Mouse (Mus musculus): ENCODE results near the gene Ikzf3.

The Ikzf3 gene

GRCm38 (mm10) chr11:98473916-98474479, 71.8 kb downstream of the Ikzf3 start:
- DNase-seq (ENCODE audit: low read depth), result no peak

GRCm38 (mm10) chr11:98472696-98473095, 73.1 kb downstream of the Ikzf3 start:
- no peak for DNase-seq (ENCODE audit: low read depth)

DNA sequence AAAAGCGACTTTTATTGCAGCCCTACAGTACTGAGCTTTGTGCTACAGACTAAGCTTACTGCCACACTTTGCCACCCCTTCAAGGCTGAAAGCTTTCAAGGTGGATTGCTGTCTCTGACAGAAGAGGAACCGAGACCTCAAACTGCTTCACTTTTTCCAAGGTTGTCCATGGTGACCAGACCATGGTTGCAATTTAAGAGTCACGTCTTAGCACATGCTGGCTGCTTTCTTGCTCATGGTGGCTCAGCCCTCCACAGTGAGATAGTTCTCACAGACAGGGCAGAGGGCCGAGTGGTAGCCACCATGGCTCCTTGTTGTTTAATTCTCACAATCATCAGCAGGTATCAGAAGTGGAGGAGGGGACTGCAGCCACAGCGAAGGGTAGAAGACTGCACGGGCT, 75.0 kb downstream of the Ikzf3 start:
- no peak for DNase-seq (ENCODE audit: low read depth)

DNA sequence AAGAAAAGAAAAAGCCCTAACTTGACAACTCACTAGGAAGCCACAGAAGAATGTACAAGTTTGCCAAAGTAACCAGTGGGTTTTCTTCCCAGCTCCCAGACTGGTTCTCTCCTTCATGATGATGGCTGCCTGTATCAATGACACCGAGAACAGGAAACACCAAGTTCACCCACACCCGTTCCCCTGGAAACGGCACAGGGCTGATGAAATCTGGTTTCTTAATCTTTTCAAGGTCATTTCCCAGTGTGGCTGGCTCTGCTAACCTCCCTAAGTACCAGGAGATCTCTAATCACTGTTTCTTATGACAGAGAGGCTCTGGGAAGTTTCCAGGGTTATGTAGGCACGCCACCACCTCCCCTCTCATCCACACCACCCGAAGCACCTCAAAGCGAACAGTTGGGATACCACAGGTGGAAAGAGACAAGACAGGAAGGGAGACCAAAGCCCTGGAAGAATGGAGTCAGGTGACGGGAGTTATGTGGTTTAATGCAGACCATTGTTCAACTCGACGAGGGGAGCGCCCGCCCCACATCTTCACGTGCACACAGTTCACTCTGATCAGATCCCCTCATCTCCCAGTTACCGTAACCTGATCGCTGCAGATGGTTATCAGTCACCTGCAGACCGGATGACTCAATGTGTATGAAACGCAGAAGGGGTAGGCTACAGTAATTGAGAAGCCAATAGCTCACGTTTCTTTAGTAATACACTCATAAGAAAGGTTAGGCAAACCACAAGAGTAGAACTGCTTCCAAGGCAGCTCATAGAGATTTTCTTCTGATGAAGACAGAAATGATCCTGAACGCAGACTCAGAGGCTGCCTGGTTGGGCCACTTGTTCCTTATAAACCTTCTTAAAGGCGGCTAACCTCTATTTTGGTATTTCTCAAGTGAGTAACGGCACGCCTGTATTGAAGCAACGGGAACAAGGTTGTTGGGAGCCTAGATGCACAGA, 75.8 kb downstream of the Ikzf3 start:
- no peak for DNase-seq (ENCODE audit: low read depth)

- DNase-seq (ENCODE audit: low read depth), result no peak
These were observed 81.3 kb downstream of the Ikzf3 start for GRCm38 (mm10) chr11:98464516-98464915.

DNA sequence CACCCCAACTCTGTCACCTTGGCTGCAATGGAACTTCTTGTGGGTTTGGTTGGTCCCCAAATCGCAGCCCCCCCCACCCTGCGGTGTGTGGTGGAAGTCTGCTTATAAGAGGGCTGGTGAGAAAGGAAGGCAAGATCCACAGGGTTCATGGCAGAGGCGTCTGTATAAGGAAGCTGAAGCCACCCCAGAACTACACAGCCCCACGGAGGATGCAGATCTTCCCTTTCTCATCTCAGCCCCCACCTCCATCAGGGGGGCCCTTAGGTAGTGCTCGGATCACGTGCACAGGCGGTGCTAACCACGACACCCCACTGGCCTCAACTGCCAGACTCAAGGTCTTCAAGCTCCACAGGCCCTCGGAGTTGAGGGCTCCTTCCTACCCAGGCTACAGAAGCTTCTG, 81.9 kb downstream of the Ikzf3 start:
- no peak for DNase-seq (ENCODE audit: low read depth)

- DNase-seq (ENCODE audit: low read depth), result no peak
These were observed 83.6 kb downstream of the Ikzf3 start for GRCm38 (mm10) chr11:98462255-98462654.

DNA sequence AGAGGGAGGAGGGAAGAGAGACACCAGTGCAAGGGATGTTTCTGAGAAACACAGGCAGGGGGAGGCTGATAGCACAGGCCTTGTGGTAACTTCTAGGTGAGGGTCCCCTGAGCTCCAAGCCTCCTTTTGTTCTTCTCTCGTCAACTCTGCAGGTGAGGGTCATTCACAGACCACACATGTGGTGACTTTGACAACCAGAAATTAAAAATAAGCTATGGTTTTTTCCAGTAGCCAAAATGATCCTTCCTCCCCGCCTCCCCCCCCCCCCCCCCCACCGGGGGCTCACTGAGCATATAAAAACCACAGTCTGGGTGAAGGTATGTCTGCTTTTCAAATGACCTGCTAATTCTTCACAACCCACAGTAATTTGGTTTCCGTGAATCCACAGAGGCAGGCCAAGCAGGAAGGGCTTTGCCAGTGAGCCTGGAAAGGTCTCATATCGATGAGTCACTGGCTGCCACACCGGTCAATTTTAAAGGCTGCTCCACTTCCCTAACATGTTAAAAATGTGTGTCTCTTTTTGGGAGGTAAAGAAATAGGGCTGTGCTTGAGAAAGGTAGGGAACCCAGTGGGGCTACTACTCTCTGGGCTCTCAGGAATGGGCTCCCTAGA, 84.6 kb downstream of the Ikzf3 start:
- no peak for DNase-seq (ENCODE audit: low read depth)

GRCm38 (mm10) chr11:98459860-98460259, 86.0 kb downstream of the Ikzf3 start:
- DNase-seq (ENCODE audit: low read depth), result no peak

- DNase-seq (ENCODE audit: low read depth), result no peak
These were observed 86.6 kb downstream of the Ikzf3 start for GRCm38 (mm10) chr11:98459071-98459741.

DNA sequence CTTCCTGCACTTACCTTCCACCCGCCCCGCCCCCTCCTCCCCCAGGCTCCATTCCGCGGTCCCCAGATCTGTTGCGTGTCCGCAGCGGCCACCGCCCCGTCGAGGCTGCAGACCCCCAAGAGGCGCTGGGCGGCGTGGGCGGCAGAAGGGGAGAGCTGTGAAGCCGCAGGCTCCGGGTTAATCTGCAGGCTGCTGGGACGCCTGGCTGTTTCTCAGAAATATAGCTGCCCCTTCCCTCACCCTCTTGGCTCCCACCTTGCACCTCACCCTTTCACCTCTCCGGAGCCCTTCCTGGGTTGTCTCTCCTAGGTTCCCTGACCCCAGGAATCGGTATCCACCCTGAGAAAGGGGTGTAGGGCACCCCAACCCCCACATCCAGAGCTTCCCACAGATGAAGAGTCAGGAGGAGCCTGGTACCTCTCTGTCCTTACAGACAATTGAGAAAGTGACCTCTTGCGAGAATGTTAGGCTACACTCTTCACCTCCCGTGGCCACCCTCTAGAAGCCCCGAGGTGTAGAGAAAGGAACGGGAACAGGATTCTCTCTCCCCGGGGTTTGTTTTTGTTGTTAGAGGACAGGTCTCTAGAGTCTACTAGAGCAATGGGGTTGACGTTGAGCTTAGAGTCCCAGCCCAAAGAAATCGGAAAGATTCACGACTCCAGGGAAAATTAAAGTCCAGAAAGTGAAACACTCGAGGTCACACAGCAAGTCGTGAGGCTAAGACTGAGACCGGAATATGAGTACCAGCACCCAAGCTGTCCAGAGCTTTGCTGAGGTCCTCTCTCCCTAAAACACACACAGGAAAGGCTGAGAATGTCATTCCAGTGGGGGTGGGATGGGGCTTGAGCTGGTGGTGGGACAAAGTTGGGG, 87.5 kb downstream of the Ikzf3 start:
- DNase-seq (ENCODE audit: low read depth), result no peak

DNA sequence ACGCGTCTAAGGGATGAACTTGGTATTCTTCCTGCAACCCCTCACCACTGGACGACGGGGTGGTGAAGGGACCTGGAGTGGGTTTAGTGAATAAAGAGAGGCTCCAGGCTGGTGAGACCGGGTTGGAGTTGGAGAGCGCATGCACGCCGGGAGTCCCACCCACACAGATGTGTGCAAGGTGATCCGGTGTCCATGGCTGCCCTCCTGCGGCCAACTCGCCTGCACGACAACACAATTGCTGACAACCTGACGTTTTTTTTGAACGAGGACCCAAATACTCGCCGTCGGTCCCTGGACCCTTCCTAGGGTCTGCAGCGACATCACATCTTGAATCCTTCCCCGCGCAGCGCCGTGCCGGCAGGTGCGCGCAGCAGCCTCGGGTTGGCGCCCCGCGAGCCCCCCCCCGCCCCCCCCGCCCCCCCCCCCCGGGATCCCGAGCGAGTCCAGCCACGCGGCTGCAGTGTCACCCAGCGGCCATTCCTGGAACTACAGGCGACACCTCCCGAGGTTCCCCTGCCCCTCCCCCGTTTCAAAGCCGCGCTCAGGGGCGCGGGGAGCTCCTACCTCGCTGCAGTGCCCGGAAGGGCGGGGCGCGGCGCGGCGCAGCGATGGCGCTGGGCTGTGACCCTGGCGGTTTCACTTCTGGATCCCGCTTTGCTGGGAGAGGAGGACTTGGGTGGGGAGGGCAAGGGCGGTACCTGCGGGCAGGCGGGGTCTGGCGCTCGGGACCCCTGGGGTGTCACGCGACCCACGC, 88.3 kb downstream of the Ikzf3 start:
- DNase-seq (ENCODE audit: low read depth), result peak; percentile 66

GRCm38 (mm10) chr11:98456945-98457344, 88.9 kb downstream of the Ikzf3 start:
- no peak for DNase-seq (ENCODE audit: low read depth)

GRCm38 (mm10) chr11:98456545-98456944, 89.3 kb downstream of the Ikzf3 start:
- DNase-seq (ENCODE audit: low read depth), result no peak

DNA sequence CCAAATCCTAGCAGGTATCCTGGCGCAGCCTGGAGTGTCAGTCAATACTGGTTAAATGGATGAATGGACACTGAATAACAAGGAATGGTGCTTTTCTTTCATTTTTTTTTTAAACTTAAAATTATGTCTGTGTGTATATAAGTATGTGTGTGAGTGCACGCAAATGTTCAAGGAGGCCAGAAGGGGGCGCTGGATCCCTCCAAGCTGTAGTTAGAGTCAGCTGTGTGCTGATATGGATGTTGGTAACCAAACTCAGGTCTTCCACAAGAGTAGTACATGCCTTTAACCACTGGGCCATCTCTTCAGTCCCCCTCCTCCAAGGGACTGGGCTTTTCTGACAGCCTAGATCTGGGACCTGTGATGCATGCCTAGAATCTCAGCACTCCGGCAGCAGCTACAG, 90.3 kb downstream of the Ikzf3 start:
- DNase-seq (ENCODE audit: low read depth), result no peak

DNA sequence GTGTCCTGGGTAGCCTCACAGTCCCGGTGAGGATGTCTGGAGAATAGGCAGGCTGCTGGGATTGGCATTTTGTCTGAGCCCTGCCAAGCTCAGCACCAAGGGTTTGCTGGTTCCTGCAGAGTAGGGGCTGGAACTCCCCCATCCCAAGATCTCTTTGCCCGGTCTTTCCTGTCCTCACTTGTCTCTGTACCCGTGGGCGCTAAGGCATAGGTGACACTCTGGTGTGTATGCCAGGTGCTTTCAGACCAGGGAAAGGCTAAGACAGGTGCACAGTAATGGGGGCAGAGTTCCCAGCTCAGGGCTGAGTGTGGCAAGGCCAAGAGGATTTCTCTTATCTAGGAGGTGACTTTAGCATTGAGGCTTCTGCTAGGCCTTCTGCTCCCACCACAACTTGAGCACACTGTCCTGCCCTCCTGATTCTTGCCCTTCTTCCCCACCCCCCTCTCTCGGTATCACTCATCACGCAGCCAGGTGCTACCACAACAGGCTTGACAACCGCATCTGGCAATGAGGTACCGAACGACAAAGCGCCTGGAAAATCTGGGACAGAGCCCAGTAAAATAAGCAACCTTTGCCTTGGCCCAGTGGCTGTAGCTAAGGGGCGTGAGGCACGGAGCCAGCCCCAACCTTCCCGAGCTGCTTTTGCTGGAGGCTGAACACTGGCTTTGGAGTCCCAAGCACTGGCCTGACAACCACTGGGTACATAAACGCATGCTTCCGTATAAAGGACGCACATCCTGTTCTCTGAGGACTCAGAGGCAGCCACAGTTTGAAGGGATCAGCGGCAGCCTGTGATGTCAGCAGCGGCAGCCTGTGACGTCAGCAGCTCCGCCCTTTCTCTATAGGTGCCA, 95.7 kb downstream of the Ikzf3 start:
- DNase-seq (ENCODE audit: low read depth), result no peak

DNA sequence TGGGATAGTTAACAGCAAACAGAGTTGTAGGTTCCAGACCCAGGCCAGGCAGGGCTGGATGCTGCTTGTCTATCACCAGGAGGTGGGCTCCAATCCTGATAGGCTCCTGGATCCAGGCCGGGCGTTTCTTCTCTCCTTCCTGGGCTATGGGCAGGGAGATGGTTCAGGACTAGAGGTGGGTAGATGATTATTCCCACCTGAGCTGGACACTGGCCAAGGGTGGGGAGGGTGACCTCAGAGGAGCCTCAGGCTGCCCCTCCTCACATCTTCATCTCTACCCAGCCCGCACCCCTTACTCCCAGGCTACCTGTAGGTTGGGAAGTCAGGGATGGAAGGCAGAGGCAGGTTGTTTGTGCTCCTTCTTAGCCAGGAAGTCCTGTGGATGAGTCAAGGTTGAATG, 96.4 kb downstream of the Ikzf3 start:
- no peak for DNase-seq (ENCODE audit: low read depth)

DNA sequence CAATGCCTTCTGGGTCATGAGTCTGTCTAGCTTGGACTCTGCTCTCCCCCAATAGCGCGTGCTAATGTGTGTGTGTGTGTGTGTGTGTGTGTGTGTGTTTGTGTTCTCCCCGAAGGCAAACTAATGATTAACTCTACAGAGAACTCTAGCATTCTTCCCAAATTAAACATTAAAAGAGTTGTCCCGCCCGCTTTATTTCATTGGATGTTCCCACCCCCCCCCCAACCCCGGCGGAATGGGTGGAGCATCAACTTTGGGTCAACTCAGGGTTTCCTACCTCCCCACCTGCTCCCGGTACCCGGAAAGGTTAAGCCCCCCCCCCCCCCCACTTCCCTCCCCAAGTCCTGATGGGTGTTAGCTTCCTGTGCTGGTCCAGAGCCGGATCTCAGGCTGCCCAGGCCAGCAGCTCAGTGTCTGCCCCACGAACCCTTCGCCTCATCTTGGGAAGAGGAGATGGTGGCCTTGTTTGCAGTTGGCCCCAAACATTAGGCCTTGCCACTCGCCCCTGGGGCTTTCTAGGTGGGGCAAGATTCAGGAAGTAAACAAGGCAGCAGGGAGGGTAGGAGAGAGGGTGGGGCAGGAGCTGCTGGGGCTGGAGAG, 97.5 kb downstream of the Ikzf3 start:
- no peak for DNase-seq (ENCODE audit: low read depth)

DNA sequence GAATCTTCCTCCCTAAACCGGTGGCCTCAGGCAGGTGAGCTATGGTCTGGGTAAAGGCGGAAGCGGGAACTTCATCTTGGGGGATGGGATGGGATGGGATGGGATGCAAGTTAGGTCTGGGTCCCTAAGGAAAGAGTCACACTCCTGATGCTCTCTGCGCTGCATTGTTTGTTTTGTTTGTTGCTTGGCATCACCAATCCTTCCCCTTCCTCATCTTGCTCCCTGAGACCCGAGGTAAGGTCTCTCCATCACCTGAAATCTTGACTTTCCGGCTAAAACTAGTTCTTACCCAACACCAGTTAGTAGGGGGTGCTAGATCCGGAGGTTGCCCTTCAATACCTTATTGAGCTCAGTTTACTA, 98.4 kb downstream of the Ikzf3 start:
- DNase-seq (ENCODE audit: low read depth), result no peak

Measured in c-Kit-positive CD71-positive TER-119-negative erythroid progenitor cells, embryonic 14.5 days (primary cell).